Mouse (Mus musculus) olfactory bulb, adult 2 months (tissue): ENCODE results near the gene Fundc1.

Source experiments
- CTCF ChIP-seq: fragments of 200-500 bp; IDR thresholded peaks from 2 replicates; pipeline ENCODE4 v1.5.1; 2012; ENCODE audit warnings: low read depth, mild to moderate bottlenecking, low read length, moderate library complexity; ENCODE audit not compliant: insufficient read depth
- POLR2A ChIP-seq: fragments of 200-500 bp; IDR thresholded peaks from 2 replicates; pipeline ENCODE4 v1.6.1; 2012; ENCODE audit warnings: mild to moderate bottlenecking, low read depth, low read length, moderate library complexity; ENCODE audit not compliant: insufficient read depth

- TF ChIP-seq CTCF (no peak), POLR2A (no peak)
Measured at GRCm38 (mm10) chrX:17590745-17591144, 18.6 kb upstream of the Fundc1 start.
